Mouse (Mus musculus): ENCODE measurements at regions not wholly inside any gene's neighbourhood (a gene's known extent, or its start where the extent isn't known, plus 50 kb on each side); places are given as distances from the start of the nearest gene placed in this dataset.
"Not testable (repeated sequence)": the region's sequence is repeated elsewhere in the genome, so short reads cannot be mapped to it uniquely, and the experiment has no call there.

GRCm38 (mm10) chr17:35758769-35759168 is 54.3 kb upstream of the Ddr1 start:
- DNase-seq = no peak

DNA sequence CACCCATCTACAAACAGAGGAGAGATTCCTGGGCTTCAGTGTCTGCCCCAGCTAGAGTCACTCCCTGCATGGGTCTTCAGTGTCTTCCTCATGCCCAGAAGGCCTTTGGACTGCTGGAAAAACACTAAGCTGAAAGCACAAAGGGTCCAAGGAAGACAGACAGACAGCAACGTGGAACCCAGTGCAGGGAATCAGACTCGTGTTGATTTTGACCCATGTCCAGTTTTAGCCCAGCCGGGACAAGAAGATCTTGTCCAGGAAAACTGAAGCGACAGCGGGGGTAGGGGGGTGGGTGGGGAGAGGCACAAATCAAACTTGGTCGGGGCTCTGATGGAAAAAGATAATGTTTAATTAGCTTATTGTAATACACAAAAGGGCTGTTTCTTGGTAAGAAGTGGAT is 55.3 kb upstream of the Ddr1 start:
- no peak for DNase-seq

- DNase-seq = no peak
Observed at GRCm38 (mm10) chr17:35762614-35763013, 58.2 kb upstream of the Ddr1 start.

DNA sequence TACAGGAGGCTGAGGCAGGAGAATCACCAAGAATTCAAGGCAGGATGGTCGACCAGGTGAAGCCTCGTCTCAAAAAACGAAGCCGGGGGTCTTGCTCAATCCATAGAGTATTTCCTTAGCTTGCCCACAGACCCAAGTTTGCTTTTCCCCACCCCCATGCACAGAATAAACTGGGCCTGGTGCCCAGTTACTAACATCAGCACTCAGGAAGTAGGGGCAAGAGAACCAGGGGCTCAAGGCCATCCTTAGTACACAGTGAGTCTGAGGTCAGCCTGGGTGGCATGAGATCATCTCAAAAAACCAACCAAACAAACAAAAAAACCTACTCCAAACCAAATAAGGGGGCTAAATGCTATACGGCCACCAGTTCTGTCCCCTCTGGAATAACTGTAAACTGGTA is 58.4 kb upstream of the Ier3 start:
- no peak for DNase-seq

DNA sequence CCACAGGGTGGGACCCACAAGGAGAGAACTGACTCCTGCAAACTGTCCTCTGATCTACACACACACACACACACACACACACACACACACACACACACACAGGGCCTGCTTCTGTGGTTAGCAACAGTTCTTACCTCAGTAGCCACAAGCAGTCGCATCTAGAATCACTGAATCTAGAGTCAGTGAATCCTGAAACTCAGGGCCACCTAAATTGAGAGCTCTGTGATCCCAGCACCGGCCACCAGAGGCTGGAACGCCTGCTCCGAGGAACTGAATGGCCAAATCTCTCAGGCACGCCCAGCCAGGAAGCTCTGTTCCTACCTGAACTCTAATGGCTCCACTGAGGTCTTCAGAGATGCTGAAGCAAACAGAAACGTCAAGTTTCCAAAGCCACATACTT is 57.6 kb upstream of the Ier3 start:
- no peak for DNase-seq

GRCm38 (mm10) chr17:35766406-35766805 is 55.1 kb upstream of the Ier3 start:
- DNase-seq = no peak

DNA sequence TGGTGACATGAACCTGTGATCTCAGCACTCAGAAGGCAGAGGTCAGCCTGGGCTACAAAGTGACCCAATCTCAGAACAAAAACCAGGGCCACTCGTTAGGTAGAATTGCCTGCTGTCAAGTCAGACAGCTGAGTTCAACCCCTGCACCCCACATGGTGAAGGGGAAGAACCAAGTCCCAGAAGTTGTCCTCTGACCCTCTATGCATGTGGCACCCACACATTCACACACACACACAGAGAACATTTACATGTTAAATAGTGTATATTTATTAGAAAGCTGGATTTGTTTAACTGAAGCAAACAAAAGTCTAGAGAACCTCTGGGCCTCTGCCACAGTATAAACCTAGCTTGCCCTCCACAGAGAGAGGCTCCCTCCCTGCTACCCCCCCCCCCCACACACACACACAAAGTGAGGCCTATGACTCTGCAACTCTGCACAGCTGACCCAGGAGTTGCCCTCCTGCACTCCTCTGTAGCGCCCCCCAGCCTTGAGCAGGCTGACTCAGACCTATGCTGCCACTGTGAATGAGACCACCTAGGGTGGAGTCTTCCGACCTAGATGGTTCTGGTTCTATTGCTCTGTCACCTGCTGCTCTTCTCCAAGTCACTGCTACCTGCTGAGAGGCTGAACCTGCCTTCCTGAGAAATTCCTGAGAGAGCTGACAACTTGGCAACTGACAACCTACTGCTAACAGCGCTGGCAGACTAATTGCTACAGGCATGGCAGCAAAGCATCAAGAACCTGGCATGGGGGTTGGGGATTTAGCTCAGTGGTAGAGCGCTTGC is 52.1 kb upstream of the Ier3 start:
- DNase-seq = peak; percentile 51

GRCm38 (mm10) chr17:35769961-35770276 is 51.6 kb upstream of the Ier3 start:
- not testable (repeated sequence) for DNase-seq

- DNase-seq = no peak
Observed at GRCm38 (mm10) chr17:35770599-35770998, 50.9 kb upstream of the Ier3 start.

- DNase-seq = peak; percentile 52
Observed at GRCm38 (mm10) chr17:35771656-35772405, 49.7 kb upstream of the Ier3 start.
